Mouse (Mus musculus) small intestine, adult 2 months (tissue): Measurements from ENCODE around the gene Nfyb. TPM values are rescaled to one million over a fixed set of nuclear protein-coding genes. Genes with fewer than 3 reads are reported as not detected.

ENCODE experiments used
- H3K27ac ChIP-seq: fragments of 200-500 bp; 2 replicates; pipeline ENCODE4 v1.5.1; 2012; ENCODE audit warnings: low read depth, low read length, control low read depth, inconsistent platforms; ENCODE audit not compliant: insufficient read depth
- H3K27me3 ChIP-seq: fragments of 200-500 bp; 2 replicates; pipeline ENCODE4 v1.6.1; 2012; ENCODE audit warnings: mild to moderate bottlenecking, moderate library complexity, low read length, inconsistent platforms; ENCODE audit not compliant: control insufficient read depth, insufficient read depth
- H3K36me3 ChIP-seq: fragments of 200-500 bp; 2 replicates; pipeline ENCODE4 v1.6.1; 2012; ENCODE audit warnings: mild to moderate bottlenecking, low read length, control low read depth, inconsistent platforms; ENCODE audit not compliant: control insufficient read depth, insufficient read depth
- H3K4me1 ChIP-seq: fragments of 200-500 bp; 2 replicates; pipeline ENCODE4 v1.6.1; 2012; ENCODE audit warnings: low read length, inconsistent platforms, mixed read lengths; ENCODE audit not compliant: control insufficient read depth, insufficient read depth, insufficient read length
- H3K4me3 ChIP-seq: fragments of 200-500 bp; 2 replicates; pipeline ENCODE4 v1.5.1; 2012; ENCODE audit warnings: low read depth, mild to moderate bottlenecking, control low read depth, inconsistent platforms, low read length, moderate library complexity
- CTCF ChIP-seq: fragments of 200-500 bp; IDR thresholded peaks from 2 replicates; pipeline ENCODE4 v1.5.1; 2012; ENCODE audit warnings: low read depth, mild to moderate bottlenecking, control low read depth, inconsistent platforms, low read length, moderate library complexity, mixed read lengths; ENCODE audit not compliant: insufficient replicate concordance, insufficient read length; ENCODE audit errors: extremely low read depth
- POLR2A ChIP-seq: fragments of 200-500 bp; IDR thresholded peaks from 2 replicates; pipeline ENCODE4 v1.6.1; 2012; ENCODE audit warnings: low read depth, mild to moderate bottlenecking, control low read depth, inconsistent platforms, low read length, moderate library complexity
- WGBS: fragments of 180-500 bp; shearing (Covaris S2); methylation state at CpG from one replicate; pipeline ENCODE4 v1.1.7; 2018; 5-methylcytosine and 5-hydroxymethylcytosine counted together
- polyA plus RNA-seq: library from polyadenylated mRNA; depleted of rRNA; stranded (reverse); fragments of >200 nt; gene quantifications from 2 replicates; pipeline ENCODE4 v1.2.3, GENCODE M21; 2012

Nfyb gene
- polyA plus RNA-seq, 1 experiment, result 5.2 TPM

DNA sequence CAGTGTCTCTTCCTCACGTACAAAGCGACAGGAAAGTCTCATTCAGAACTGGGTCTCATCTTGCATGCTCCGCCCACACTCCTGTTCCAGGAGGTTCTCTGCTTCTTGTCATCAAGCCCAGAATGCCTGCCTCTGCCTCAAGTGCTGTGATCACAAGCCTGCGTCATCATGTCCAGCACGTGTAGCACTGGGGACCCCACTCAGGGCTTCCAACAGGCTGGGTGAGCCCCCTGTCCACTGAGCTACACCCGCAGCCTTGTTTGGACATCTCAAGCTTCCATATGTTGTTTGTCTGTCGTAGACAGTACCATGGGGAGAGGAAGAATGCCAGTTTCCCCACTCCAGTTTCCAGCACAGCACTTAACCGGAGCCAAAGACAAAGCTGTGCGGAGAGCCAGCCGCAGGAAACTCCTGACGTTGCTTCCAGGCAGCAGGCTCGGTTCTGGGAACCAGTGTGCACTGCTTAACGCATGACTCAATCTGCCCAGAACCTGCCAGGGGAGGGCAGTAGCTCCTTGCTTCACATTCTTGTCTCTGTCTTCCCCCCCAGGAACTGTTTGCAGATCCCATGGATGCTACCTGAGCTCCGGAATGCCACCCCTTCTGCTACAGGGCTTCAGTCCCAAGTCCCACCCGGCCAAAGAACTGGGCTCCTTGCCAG is 31.3 kb upstream of the Nfyb start:
- no peaks in the 10 kb centered on the region for H3K27me3 ChIP-seq
- peak overlapping the region; percentile 39; the same call in 1 of the 2 replicates for H3K27ac ChIP-seq
- 18% methylated on average over 15 of the region's 15 CpGs for WGBS
- peak; percentile 51; the same call in 1 of the 2 replicates for TF ChIP-seq CTCF
- no peak for TF ChIP-seq POLR2A
- peak overlapping the region; percentile 12; the same call in 1 of the 2 replicates for H3K4me3 ChIP-seq
- no peaks in the 10 kb centered on the region for H3K36me3 ChIP-seq
- peaks cover 13% of the 10 kb centered on the region for H3K4me1 ChIP-seq

DNA sequence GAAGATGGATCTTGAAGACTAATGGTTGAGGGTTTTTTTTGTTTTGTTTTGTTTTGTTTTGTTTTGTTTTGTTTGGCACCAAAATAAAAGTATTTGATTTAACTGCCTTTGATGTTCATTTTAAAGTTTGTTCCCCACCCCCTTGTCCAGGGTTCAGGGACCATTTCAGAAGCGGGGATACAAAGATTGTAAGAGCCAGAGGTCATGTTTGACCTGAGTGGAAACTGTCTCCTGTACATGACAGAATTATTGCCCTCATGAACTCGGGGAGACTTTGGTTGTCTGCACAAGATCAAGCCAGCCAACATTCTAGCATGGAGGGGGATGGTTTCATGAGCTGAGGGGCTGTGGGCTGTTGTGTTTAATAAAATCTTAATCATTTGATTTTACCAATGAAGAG is 28.4 kb upstream of the Nfyb start:
- H3K36me3 ChIP-seq, result no peaks in the 10 kb centered on the region
- TF ChIP-seq CTCF (no peak), POLR2A (no peak)
- no peak overlapping the region for H3K4me3 ChIP-seq
- no peak overlapping the region for H3K27ac ChIP-seq
- no peaks in the 10 kb centered on the region for H3K27me3 ChIP-seq
- peaks cover 5% of the 10 kb centered on the region for H3K4me1 ChIP-seq
- WGBS, result 37% methylated on average over 2 of the region's 2 CpGs

DNA sequence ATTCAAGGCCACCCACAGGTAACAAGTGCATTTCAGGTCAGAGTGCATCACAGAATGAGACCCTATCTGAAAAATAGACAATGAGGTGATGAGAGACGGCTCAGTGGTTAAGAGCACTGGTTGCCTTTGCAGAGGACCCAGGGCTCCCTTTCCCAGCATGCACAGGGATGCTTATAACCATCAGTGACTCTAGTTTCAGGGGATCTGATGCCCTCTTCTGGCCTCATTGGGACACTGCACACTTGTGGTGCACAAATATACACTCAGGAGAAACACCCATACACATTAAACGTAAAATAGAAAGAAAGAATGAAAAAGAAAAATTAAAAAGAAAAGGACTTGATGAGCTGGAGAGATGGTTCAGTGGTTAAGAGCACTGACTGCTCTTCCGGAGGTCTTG is 27.8 kb upstream of the Nfyb start:
- TF ChIP-seq CTCF (no peak), POLR2A (no peak)
- Histone ChIP-seq H3K4me1 (peaks cover 7% of the 10 kb centered on the region), H3K27me3 (no peaks in the 10 kb centered on the region), H3K36me3 (no peaks in the 10 kb centered on the region), H3K27ac (no peak overlapping the region), H3K4me3 (no peak overlapping the region)
- 97% methylated on average over 3 of the region's 3 CpGs for WGBS

- no peak overlapping the region for H3K4me3 ChIP-seq
- H3K4me1 ChIP-seq, result peaks cover 7% of the 10 kb centered on the region
- 86% methylated on average over 5 of the region's 5 CpGs for WGBS
- TF ChIP-seq CTCF, result no peak
- TF ChIP-seq POLR2A, result no peak
- no peaks in the 10 kb centered on the region for H3K36me3 ChIP-seq
- H3K27me3 ChIP-seq, result no peaks in the 10 kb centered on the region
- no peak overlapping the region for H3K27ac ChIP-seq
Measured at GRCm38 (mm10) chr10:82790504-82790903, 26.6 kb upstream of the Nfyb start.

DNA sequence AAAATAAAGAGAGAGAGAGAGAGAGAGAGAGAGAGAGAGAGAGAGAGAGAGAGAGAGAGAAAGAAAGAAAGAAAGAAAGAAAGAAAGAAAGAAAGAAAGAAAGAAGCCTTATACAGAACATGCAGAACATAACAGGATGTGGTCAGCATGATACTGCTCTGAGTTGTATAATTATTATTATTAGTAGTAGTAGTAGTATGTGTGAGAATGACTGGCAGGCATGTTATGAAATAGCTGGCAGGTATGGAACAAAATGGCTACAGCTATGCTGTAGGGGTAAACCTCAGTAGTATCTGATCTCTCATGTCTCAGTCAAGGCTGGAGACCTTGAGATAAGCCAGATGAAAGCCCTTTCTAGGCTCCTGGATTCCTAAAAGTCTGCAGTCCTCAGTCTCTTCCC is 25.2 kb upstream of the Nfyb start:
- TF ChIP-seq CTCF (no peak), POLR2A (no peak)
- no peaks in the 10 kb centered on the region for H3K36me3 ChIP-seq
- no peaks in the 10 kb centered on the region for H3K27me3 ChIP-seq
- H3K4me3 ChIP-seq, result no peak overlapping the region
- peaks cover 4% of the 10 kb centered on the region for H3K4me1 ChIP-seq
- H3K27ac ChIP-seq, result no peak overlapping the region

GRCm38 (mm10) chr10:82782472-82782871 is 18.5 kb upstream of the Nfyb start:
- Histone ChIP-seq H3K27ac (0 out of 2 replicates have a peak overlapping the region, but pooled peaks have one; percentile 4), H3K27me3 (no peaks in the 10 kb centered on the region), H3K36me3 (no peaks in the 10 kb centered on the region), H3K4me1 (peaks cover 30% of the 10 kb centered on the region), H3K4me3 (no peak overlapping the region)
- TF ChIP-seq POLR2A, result no peak
- TF ChIP-seq CTCF, result peak; percentile 37; the same call in 1 of the 2 replicates
- WGBS, result 20% methylated on average over 2 of the region's 2 CpGs

GRCm38 (mm10) chr10:82780816-82781215 is 16.9 kb upstream of the Nfyb start:
- Histone ChIP-seq H3K4me1 (peaks cover 26% of the 10 kb centered on the region), H3K4me3 (no peak overlapping the region), H3K27me3 (no peaks in the 10 kb centered on the region), H3K36me3 (no peaks in the 10 kb centered on the region), H3K27ac (peak overlapping the region; percentile 54; the same call in 1 of the 2 replicates)
- TF ChIP-seq POLR2A, result no peak
